Mouse (Mus musculus): ENCODE results near the gene Bckdha. TPM values are rescaled to one million over a fixed set of nuclear protein-coding genes. Genes with fewer than 3 reads are reported as not detected.

The Bckdha gene
- polyA plus RNA-seq, 1 experiment: 58.6 TPM

DNA sequence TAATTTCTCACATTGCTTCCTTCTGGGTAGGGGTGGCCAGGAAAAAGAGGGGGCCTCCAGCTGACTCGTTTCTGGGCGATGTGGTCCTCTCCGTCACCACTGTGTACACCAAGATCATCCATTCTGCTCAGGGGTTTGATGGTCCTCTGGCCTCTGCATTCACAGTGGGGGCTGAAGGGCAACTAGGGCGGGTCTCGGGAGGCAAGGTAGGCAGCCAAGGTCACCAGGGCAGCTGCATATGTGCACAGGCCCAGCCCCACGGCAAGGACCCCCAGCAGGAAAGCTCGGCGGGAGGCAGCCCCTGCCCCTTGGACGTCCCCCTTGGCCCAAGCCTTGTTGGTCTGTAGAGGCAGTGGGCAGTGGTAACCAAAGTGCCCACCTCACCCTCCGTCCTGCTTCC, 10.4 kb upstream of the Bckdha start:
- TF ChIP-seq CTCF (IDR thresholded peaks at IDR 0.05; ENCODE audit: borderline replicate concordance, extremely low read depth, insufficient read depth, insufficient read length): no peak
- DNase-seq (ENCODE audit: low read depth): no peak

DNA sequence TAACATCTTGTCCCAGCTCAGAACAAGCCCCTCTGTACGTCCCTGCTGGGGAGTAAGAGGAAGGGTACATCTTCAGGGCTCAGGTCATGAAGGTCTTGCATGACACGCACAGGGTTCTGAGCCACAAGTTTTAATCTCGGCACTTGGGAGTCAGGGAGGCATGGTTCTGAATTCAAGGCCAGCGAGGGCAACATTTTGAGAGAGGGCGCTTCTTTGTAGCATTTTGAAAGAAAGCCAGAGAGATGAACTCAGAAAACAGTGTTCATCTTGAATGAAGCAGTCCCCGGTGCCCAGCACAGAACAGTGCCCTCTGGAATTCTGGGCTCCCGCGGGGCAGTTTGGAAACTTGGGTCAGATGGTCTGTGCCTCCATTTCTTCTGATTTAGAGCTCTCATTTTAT, 7.6 kb upstream of the Bckdha start:
- DNase-seq (ENCODE audit: low read depth): no peak
- TF ChIP-seq CTCF (IDR thresholded peaks at IDR 0.05; ENCODE audit: borderline replicate concordance, extremely low read depth, insufficient read depth, insufficient read length) (no peak), POLR2A (IDR thresholded peaks at IDR 0.05; ENCODE audit: borderline replicate concordance, extremely low read depth, insufficient read depth, insufficient read length, poor library complexity, severe bottlenecking) (no peak)

DNA sequence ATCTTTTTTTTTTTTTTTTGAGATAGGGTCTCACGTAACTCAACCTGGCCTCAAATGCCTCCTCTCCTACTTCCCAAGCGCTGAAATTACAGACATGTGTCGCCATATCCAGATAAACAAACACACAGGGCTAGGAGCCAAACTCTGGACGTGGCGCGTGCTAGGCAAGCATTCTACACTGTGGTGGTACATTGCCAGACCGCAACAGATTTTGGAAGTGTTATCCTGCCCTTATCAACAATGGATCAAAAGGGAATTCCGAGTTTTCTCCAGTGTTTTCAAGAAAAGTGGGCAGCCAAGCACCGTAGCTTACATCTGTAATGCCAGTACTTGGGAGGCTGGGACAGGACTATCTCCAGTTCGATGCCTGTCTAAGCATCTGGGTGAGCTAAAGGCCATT, 996 bp downstream of the Bckdha start:
- TF ChIP-seq POLR2A (IDR thresholded peaks at IDR 0.05; ENCODE audit: borderline replicate concordance, extremely low read depth, insufficient read depth, insufficient read length, poor library complexity, severe bottlenecking): no peak
- no peak for TF ChIP-seq CTCF (IDR thresholded peaks at IDR 0.05; ENCODE audit: borderline replicate concordance, extremely low read depth, insufficient read depth, insufficient read length)

DNA sequence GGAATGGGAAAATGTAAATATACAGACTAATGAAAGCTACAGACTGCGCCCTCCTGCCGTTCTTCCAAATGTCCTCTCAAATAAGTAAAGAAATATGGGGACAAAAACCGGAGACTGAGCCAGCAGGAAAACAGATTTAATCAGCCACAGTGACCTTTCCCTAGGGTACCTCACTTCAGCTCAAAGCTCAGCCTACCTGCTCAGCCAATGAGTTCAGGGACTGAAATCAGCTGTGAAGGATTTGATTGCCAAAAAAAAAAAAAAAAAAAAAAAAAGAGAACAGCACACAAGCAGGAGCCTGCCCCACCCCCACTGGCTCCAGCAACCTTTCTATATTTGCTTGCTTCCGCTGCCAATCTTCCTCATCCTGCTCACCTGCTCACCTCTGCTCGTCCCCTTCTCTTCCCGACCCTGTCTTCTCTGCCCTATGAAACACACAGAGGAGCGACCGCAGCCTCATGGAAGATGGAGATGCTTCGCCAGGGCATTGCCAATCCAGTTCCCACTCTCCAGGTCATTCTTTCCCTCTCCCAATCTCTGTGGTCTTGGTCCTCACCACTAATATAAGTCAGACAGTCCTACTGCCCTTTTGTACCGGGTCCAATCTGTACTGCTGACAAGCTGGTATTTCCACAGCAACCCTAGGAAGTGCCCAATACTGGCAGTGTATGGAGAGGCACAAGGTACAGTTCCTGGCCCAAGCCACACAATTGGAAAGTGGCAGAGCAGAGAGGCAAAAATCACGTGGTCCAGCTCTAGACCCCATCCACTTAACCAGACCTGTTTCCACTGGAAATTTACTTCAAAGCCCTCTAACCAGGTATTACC, 3.0 kb downstream of the Bckdha start:
- DNase-seq (ENCODE audit: low read depth): no peak
- TF ChIP-seq POLR2A (IDR thresholded peaks at IDR 0.05; ENCODE audit: borderline replicate concordance, extremely low read depth, insufficient read depth, insufficient read length, poor library complexity, severe bottlenecking) (no peak), CTCF (IDR thresholded peaks at IDR 0.05; ENCODE audit: borderline replicate concordance, extremely low read depth, insufficient read depth, insufficient read length) (no peak)

More for the DNA sequence above, 996 bp downstream of the Bckdha start:
- no peak for DNase-seq (ENCODE audit: low read depth)

DNA sequence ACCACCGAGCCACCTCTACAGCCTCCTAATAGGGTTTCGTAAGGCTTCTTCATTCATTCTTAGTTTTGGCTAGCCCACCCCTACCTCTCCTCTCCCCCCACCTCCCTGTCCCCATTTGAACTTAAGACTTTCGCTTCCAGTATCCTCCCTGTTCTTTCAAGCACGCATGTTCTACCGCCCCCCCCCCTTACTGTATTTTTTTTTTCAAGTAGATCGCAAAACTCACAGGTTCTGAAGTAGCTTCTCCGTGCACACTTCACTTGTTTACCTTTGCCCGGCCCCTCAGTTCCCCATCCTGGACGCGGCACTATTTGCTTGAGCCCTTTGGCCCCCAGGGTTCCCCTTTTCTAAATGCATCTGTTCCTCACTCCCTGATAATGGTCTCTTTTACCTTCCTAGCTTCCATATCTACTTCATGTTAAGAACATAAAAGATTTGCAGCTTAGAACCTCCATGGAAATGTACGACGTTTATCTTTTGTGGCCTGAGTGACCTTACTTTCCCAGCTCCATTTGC, 6.5 kb downstream of the Bckdha start:
- TF ChIP-seq CTCF (IDR thresholded peaks at IDR 0.05; ENCODE audit: borderline replicate concordance, extremely low read depth, insufficient read depth, insufficient read length): no peak
- TF ChIP-seq POLR2A (IDR thresholded peaks at IDR 0.05; ENCODE audit: borderline replicate concordance, extremely low read depth, insufficient read depth, insufficient read length, poor library complexity, severe bottlenecking): no peak
- no peak for DNase-seq (ENCODE audit: low read depth)

DNA sequence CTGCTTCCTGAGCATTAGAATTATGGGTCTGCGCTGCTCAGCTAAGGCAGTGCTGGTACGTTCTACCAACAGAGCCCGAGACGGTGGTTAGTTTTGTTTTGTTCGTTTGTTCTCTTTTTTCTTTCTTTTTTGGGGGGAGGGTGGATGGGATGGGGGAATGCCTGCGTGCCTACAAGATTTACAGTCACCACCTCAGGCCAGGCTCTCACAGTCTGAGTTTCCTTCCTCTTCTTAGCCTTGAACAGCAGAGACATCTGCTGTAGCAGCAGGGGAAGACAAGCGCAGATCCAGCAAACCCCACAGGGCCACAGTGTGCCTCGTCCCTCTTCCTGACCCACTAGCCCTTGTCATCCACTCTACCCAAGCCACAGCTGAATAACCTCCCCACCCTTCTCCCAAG, 7.5 kb downstream of the Bckdha start:
- no peak for DNase-seq (ENCODE audit: low read depth)
- TF ChIP-seq POLR2A (IDR thresholded peaks at IDR 0.05; ENCODE audit: borderline replicate concordance, extremely low read depth, insufficient read depth, insufficient read length, poor library complexity, severe bottlenecking): no peak
- no peak for TF ChIP-seq CTCF (IDR thresholded peaks at IDR 0.05; ENCODE audit: borderline replicate concordance, extremely low read depth, insufficient read depth, insufficient read length)

DNA sequence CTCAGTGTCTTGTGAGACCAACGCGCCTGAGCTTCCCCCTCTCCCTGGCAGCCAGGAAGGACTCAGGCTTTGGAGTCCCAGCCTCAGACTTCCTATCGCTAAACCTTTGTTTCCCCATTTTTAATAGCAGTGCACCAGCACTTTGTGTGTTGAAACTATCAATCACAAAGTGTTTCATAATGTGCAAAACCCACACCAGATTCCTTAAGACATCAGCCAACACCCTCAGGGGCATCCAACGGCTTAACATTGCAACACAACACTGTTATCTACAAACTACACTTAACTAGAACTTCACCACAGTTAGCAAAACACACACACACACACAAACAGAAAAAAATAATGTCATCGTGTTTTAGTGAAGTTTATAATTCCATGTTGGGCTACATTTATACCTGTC, 8.9 kb downstream of the Bckdha start:
- TF ChIP-seq POLR2A (IDR thresholded peaks at IDR 0.05; ENCODE audit: borderline replicate concordance, extremely low read depth, insufficient read depth, insufficient read length, poor library complexity, severe bottlenecking): no peak
- no peak for TF ChIP-seq CTCF (IDR thresholded peaks at IDR 0.05; ENCODE audit: borderline replicate concordance, extremely low read depth, insufficient read depth, insufficient read length)
- DNase-seq (ENCODE audit: low read depth): no peak

DNA sequence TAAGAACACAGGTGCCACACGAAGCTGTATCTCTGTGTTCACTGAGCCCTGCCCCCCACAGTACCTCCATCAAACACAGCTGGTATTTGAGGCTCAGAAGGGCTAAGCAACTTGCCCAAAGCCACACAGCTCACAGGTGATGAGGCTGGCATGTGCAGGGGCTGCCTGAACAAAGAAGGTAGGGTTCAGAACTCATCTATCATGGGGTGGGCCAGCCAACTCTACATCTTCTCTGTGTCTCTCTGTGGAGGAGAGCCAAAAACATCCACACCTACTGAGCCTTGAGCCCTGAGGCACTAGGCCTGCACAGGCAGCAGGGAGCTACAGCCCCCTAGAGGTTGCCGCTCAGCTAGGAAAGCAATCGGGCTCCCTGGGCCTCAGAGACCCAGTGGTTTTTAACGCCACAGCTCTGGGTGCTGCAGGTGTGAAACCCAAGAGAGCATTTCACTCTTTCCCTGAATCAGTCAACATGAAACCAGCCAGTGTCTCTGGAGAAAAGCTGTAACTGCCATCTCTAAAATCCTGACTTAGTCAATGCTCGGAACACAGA, 11.1 kb downstream of the Bckdha start:
- DNase-seq (ENCODE audit: low read depth): no peak
- TF ChIP-seq POLR2A (IDR thresholded peaks at IDR 0.05; ENCODE audit: borderline replicate concordance, extremely low read depth, insufficient read depth, insufficient read length, poor library complexity, severe bottlenecking) (no peak), CTCF (IDR thresholded peaks at IDR 0.05; ENCODE audit: borderline replicate concordance, extremely low read depth, insufficient read depth, insufficient read length) (no peak)

DNA sequence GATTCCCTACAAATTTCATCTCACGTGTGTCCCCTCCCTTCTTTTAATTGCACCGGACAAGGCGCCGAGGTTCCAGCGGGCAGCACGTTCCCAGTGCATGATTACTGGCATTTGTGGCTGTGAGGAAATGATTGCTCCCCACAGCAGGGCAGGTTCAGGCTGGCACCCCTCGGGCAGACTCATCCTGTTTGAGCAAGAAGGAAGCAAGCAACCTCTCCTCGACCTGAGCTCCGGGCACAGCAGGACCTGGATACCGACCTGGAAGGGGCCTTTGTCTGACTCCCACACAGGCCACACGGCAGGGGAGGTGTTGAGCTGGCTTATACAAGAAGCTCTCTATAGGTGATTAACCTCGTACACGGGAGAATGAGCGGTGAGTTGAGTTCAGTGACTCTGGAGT, 13.7 kb downstream of the Bckdha start:
- TF ChIP-seq CTCF (IDR thresholded peaks at IDR 0.05; ENCODE audit: borderline replicate concordance, extremely low read depth, insufficient read depth, insufficient read length) (no peak), POLR2A (IDR thresholded peaks at IDR 0.05; ENCODE audit: borderline replicate concordance, extremely low read depth, insufficient read depth, insufficient read length, poor library complexity, severe bottlenecking) (no peak)
- DNase-seq (ENCODE audit: low read depth): no peak

DNA sequence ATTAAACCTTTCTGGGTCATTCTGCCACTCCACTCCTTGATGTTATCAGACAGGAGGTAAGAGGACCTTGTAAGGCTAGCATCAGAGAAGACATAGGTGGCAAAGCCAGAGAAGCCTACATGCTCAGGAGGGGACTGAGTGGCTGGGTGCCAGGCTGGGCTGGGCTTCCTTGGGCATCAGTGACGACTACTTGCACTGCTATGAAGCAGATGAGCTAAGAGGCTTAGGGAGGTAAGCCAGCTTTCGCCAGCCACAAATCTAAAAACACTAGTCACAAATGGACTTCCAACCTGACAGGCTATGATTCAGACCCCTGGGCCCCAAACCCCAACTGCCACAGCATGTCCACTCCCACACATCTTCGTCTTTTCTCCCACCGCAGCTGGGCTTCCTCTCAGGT, 14.2 kb downstream of the Bckdha start:
- no peak for DNase-seq (ENCODE audit: low read depth)
- TF ChIP-seq CTCF (IDR thresholded peaks at IDR 0.05; ENCODE audit: borderline replicate concordance, extremely low read depth, insufficient read depth, insufficient read length) (no peak), POLR2A (IDR thresholded peaks at IDR 0.05; ENCODE audit: borderline replicate concordance, extremely low read depth, insufficient read depth, insufficient read length, poor library complexity, severe bottlenecking) (no peak)

DNA sequence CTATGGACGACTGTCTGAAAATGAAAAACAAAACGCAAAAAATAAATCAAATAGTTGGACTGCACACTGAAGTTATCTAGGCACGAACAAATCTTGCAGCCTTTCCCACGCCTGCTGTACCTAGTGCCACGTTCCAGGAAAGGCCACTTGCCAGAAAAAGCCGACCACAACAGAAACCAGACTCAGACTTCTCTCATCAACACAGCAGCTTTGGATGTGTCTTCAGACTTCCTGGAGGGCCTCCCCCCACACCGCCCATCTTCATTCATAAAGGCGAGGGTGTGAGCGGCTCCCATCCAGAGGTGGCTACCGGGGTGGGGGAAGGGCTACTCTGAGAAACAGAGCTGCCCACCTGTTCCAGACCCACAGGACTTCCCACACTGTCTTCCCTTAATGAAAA, 14.6 kb downstream of the Bckdha start:
- DNase-seq (ENCODE audit: low read depth): no peak
- TF ChIP-seq CTCF (IDR thresholded peaks at IDR 0.05; ENCODE audit: borderline replicate concordance, extremely low read depth, insufficient read depth, insufficient read length) (no peak), POLR2A (IDR thresholded peaks at IDR 0.05; ENCODE audit: borderline replicate concordance, extremely low read depth, insufficient read depth, insufficient read length, poor library complexity, severe bottlenecking) (no peak)

DNA sequence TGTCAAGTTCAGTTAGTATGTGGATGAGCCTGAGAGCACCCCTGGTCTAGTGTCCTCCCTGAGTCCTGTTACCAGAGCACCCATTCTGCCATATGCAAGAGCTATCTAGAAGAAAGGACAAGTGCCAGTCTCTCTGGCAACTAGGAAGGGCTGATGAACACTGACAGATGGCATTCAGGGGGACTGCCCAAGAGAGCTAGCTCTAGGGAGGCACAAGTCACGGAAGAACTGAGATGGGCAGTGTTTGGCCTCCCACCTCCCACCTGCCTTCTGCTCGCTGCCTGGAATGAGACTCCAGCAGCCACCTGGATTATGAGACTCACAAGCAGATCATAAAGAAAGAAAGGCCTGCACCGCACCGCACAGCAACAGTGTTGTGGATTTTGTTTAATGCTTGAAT, 19.0 kb downstream of the Bckdha start:
- DNase-seq (ENCODE audit: low read depth): no peak
- no peak for TF ChIP-seq POLR2A (IDR thresholded peaks at IDR 0.05; ENCODE audit: borderline replicate concordance, extremely low read depth, insufficient read depth, insufficient read length, poor library complexity, severe bottlenecking)
- no peak for TF ChIP-seq CTCF (IDR thresholded peaks at IDR 0.05; ENCODE audit: borderline replicate concordance, extremely low read depth, insufficient read depth, insufficient read length)

All from brain, embryonic 14.5 days (tissue).